Mouse (Mus musculus): Measurements from ENCODE around the gene Ppp1r35.

- no peak for TF ChIP-seq POLR2A (IDR thresholded peaks at IDR 0.05; ENCODE audit: control insufficient read depth, extremely low read depth, insufficient read depth, low read length, poor library complexity)
- TF ChIP-seq CTCF (IDR thresholded peaks at IDR 0.05; ENCODE audit: borderline replicate concordance, control insufficient read depth, extremely low read depth, insufficient read depth, low read length, poor library complexity) = no peak
Measured at GRCm38 (mm10) chr5:137757887-137758286, 20.8 kb upstream of the Ppp1r35 start.

Data from thymus, adult 2 months (tissue).